Comparison of ENCODE assay signal across 9 mouse cellular contexts in genomic region chr4:134102742-134103119, GRCm38 (mm10). TPM values are rescaled to one million over a fixed set of nuclear protein-coding genes. Genes with fewer than 3 reads are reported as not detected.
DNase-seq lines count a peak whose midpoint lies in the region; ATAC-seq and TF ChIP-seq lines count a peak whose summit lies in the region.
"Had no signal": no experiment of that assay in that cellular context is flagged by ENCODE, and none has a peak within 500 bp of the region (broad histone marks: within the 10 kb centered on the region; RNA-seq: fewer than 3 reads in every experiment).

No protein-coding gene starts in this region.

- peak overlapping the region; percentile 67 for H3K9ac ChIP-seq in liver, embryonic 11.5 days (ENCODE audit: low read depth, low read length)
- peak overlapping the region; percentile 72 for H3K9ac ChIP-seq in stomach, embryonic 16.5 days (ENCODE audit: low read length)

- H3K27me3 ChIP-seq in cerebellum, adult 2 months (ENCODE audit: control insufficient read depth, insufficient read depth, low read length): no peaks in the 10 kb centered on the region
- no peaks in the 10 kb centered on the region for H3K27me3 ChIP-seq in testis, adult 2 months (ENCODE audit: control insufficient read depth, insufficient read depth, low read length)
- no peaks in the 10 kb centered on the region for H3K27me3 ChIP-seq in liver, embryonic 11.5 days (replicated peaks; ENCODE audit: control insufficient read depth, insufficient read depth, low read length)
- no peaks in the 10 kb centered on the region for H3K27me3 ChIP-seq in stomach, embryonic 16.5 days (ENCODE audit: control insufficient read depth, insufficient read depth, low read length)

- DNase-seq in cerebellum, adult 2 months: no peak
- no peak for DNase-seq in cerebellum, adult 9-10 months
- no peak for DNase-seq in testis, postnatal 14 days (ENCODE audit: low spot score)
- no peak for DNase-seq in liver, embryonic 11.5 days (ENCODE audit: low spot score)
- no peak for DNase-seq in gastrocnemius, postnatal 25 days

- H3K36me3 ChIP-seq in testis, adult 2 months (ENCODE audit: control insufficient read depth, insufficient read depth, low read length): no peaks in the 10 kb centered on the region
- H3K36me3 ChIP-seq in liver, embryonic 11.5 days (ENCODE audit: control insufficient read depth, insufficient read depth, low read length): no peaks in the 10 kb centered on the region
- no peaks in the 10 kb centered on the region for H3K36me3 ChIP-seq in stomach, embryonic 16.5 days (ENCODE audit: control insufficient read depth, insufficient read depth, low read length)

- no peaks in the 10 kb centered on the region for H3K4me1 ChIP-seq in cerebellum, adult 2 months (ENCODE audit: control insufficient read depth, insufficient read depth, low read length)
- no peaks in the 10 kb centered on the region; the same call in 1 of the 2 replicates for H3K4me1 ChIP-seq in testis, adult 2 months (ENCODE audit: control insufficient read depth, insufficient read depth, low read length)
- H3K4me1 ChIP-seq in liver, embryonic 11.5 days (replicated peaks; ENCODE audit: control insufficient read depth, insufficient read depth, low read length): peaks cover 14% of the 10 kb centered on the region
- H3K4me1 ChIP-seq in stomach, embryonic 16.5 days (ENCODE audit: control insufficient read depth, insufficient read depth, low read length): peaks cover 4% of the 10 kb centered on the region; the same call in 1 of the 2 replicates

- peak overlapping the region; percentile 82 for H3K4me3 ChIP-seq in cerebellum, adult 2 months (replicated peaks; ENCODE audit: insufficient read depth, low read depth, low read length)
- H3K4me3 ChIP-seq in testis, adult 2 months (ENCODE audit: control insufficient read depth, low read depth, low read length): peak overlapping the region; percentile 93
- peak overlapping the region; percentile 68 for H3K4me3 ChIP-seq in liver, embryonic 11.5 days (ENCODE audit: low read depth, low read length)
- peak overlapping the region; percentile 73 for H3K4me3 ChIP-seq in stomach, embryonic 16.5 days (replicated peaks; ENCODE audit: low read length)

- ATAC-seq in liver, embryonic 11.5 days (replicated peaks; ENCODE audit: low FRiP score): peak; percentile 68
- no peak; the same call in 1 of the 2 replicates for ATAC-seq in stomach, embryonic 16.5 days (ENCODE audit: insufficient read depth, low FRiP score)
- ATAC-seq in monocyte, adult 5-6 weeks (replicated peaks; ENCODE audit: insufficient number of reproducible peaks, low FRiP score, low TSS enrichment, poor library complexity, severe bottlenecking): no peak

- no peaks in the 10 kb centered on the region for H3K9me3 ChIP-seq in liver, embryonic 11.5 days (ENCODE audit: control insufficient read depth, low read length)
- H3K9me3 ChIP-seq in stomach, embryonic 16.5 days (replicated peaks; ENCODE audit: control insufficient read depth, low read length): no peaks in the 10 kb centered on the region

- H3K4me2 ChIP-seq in liver, embryonic 11.5 days: peak overlapping the region; percentile 81
- peak overlapping the region; percentile 58 for H3K4me2 ChIP-seq in stomach, embryonic 16.5 days (ENCODE audit: low read depth, low read length)

- H3K27ac ChIP-seq in cerebellum, adult 2 months (ENCODE audit: insufficient read depth, low read length): no peak overlapping the region
- H3K27ac ChIP-seq in testis, adult 2 months (ENCODE audit: control insufficient read depth, insufficient read depth, low read depth, low read length): peak overlapping the region; percentile 82
- 0 out of 2 replicates have a peak overlapping the region, but pooled peaks have one; percentile 17 for H3K27ac ChIP-seq in liver, embryonic 11.5 days (ENCODE audit: low read depth, low read length)
- no peak overlapping the region for H3K27ac ChIP-seq in stomach, embryonic 16.5 days (ENCODE audit: low read length)

- TF ChIP-seq POLR2A in cerebellum, adult 2 months (IDR thresholded peaks at IDR 0.05; ENCODE audit: borderline replicate concordance, insufficient read depth, low read length): no peak
- no peak for TF ChIP-seq POLR2A in testis, adult 2 months (IDR thresholded peaks at IDR 0.05; ENCODE audit: control insufficient read depth, low read depth, low read length)

- WGBS in cerebellum, adult 2 months: 3% methylated on average over 21 of the region's 21 CpGs
- 3% methylated on average over 21 of the region's 21 CpGs for WGBS in liver, embryonic 11.5 days
- WGBS in stomach, embryonic 16.5 days: 5% methylated on average over 21 of the region's 21 CpGs

- TF ChIP-seq CTCF in cerebellum, adult 2 months (IDR thresholded peaks at IDR 0.05; ENCODE audit: borderline replicate concordance, insufficient read depth, low read depth, low read length): no peak
- no peak for TF ChIP-seq CTCF in testis, adult 2 months (IDR thresholded peaks at IDR 0.05; ENCODE audit: control insufficient read depth, insufficient read depth, insufficient replicate concordance, low read depth, low read length)

RNA-seq across cellular contexts. Expression of gene Ubxn11, which starts 0.4 kb away (rescaled TPM):
- 14.8 and 15.0 TPM in 2 replicates for polyA plus RNA-seq in cerebellum, adult 2 months (2012; rRNA removed)
- 457 and 483 TPM in 2 replicates for polyA plus RNA-seq in testis, adult 2 months (2012; rRNA removed)
- 5.6 and 7.0 TPM in 2 replicates for polyA plus RNA-seq in liver, embryonic 11.5 days (2014; fragmentation: Nextera tagmentation; extraction: Ambion mirVana)
- 6.4 and 7.0 TPM in 2 replicates for polyA plus RNA-seq in stomach, embryonic 16.5 days (2015; fragmentation: Nextera tagmentation; extraction: Ambion mirVana)
- 1 to 10 TPM; 1.0 to 1.3 TPM for total RNA-seq in gastrocnemius, postnatal 25 days (2021)
- 8.5 to 13.7 TPM (median 10.6 TPM) in 3 replicates for total RNA-seq in monocyte, adult 5-6 weeks (2017)

RNA-seq across cellular contexts. Expression of gene Cd52, which starts 7.8 kb away (rescaled TPM):
- polyA plus RNA-seq in cerebellum, adult 2 months (2012; rRNA removed): 2.6 and 2.8 TPM in 2 replicates
- 2.0 and 660 TPM in 2 replicates for polyA plus RNA-seq in testis, adult 2 months (2012; rRNA removed)
- polyA plus RNA-seq in liver, embryonic 11.5 days (2014; fragmentation: Nextera tagmentation; extraction: Ambion mirVana): 16.4 TPM in 2 replicates
- polyA plus RNA-seq in stomach, embryonic 16.5 days (2015; fragmentation: Nextera tagmentation; extraction: Ambion mirVana): 25.8 and 44.2 TPM in 2 replicates
- 1 to 10 TPM in 1 of 2 experiments, under 1 TPM in 1; 0.61 to 1.2 TPM for total RNA-seq in gastrocnemius, postnatal 25 days (2021)
- total RNA-seq in monocyte, adult 5-6 weeks (2017): 1,277 to 1,906 TPM (median 1,626 TPM) in 3 replicates

RNA-seq across cellular contexts. Expression of gene Sh3bgrl3, which starts 25.9 kb away (rescaled TPM):
- polyA plus RNA-seq in cerebellum, adult 2 months (2012; rRNA removed): 238 and 258 TPM in 2 replicates
- polyA plus RNA-seq in testis, adult 2 months (2012; rRNA removed): 85.6 and 157 TPM in 2 replicates
- 257 and 281 TPM in 2 replicates for polyA plus RNA-seq in liver, embryonic 11.5 days (2014; fragmentation: Nextera tagmentation; extraction: Ambion mirVana)
- polyA plus RNA-seq in stomach, embryonic 16.5 days (2015; fragmentation: Nextera tagmentation; extraction: Ambion mirVana): 397 and 438 TPM in 2 replicates
- total RNA-seq in gastrocnemius, postnatal 25 days (2021): 10 to 100 TPM; 19.1 to 26.6 TPM
- 320 to 400 TPM (median 328 TPM) in 3 replicates for total RNA-seq in monocyte, adult 5-6 weeks (2017)

RNA-seq across cellular contexts. Expression of gene Crybg2, which starts 42.1 kb away (rescaled TPM):
- 0.65 and 0.89 TPM in 2 replicates for polyA plus RNA-seq in cerebellum, adult 2 months (2012; rRNA removed)
- polyA plus RNA-seq in testis, adult 2 months (2012; rRNA removed): 2.3 and 2.4 TPM in 2 replicates
- 1.2 and 1.7 TPM in 2 replicates for polyA plus RNA-seq in liver, embryonic 11.5 days (2014; fragmentation: Nextera tagmentation; extraction: Ambion mirVana)
- 19.3 and 26.8 TPM in 2 replicates for polyA plus RNA-seq in stomach, embryonic 16.5 days (2015; fragmentation: Nextera tagmentation; extraction: Ambion mirVana)
- not detected for total RNA-seq in gastrocnemius, postnatal 25 days (2021)
- 0.48 to 3.1 TPM (median 0.64 TPM) in 3 replicates for total RNA-seq in monocyte, adult 5-6 weeks (2017)

RNA-seq across cellular contexts. Expression of gene Zfp683, which starts 49.1 kb away (rescaled TPM):
- not detected in 2 replicates for polyA plus RNA-seq in cerebellum, adult 2 months (2012; rRNA removed)
- 0.11 TPM in 2 replicates for polyA plus RNA-seq in testis, adult 2 months (2012; rRNA removed)
- polyA plus RNA-seq in liver, embryonic 11.5 days (2014; fragmentation: Nextera tagmentation; extraction: Ambion mirVana): not detected in 2 replicates
- polyA plus RNA-seq in stomach, embryonic 16.5 days (2015; fragmentation: Nextera tagmentation; extraction: Ambion mirVana): not detected in 2 replicates
- not detected for total RNA-seq in gastrocnemius, postnatal 25 days (2021)
- total RNA-seq in monocyte, adult 5-6 weeks (2017): 0.64 TPM in 1 of 3 replicates, not detected in the others
- total RNA-seq: hematopoietic stem cell, adult 5-6 weeks had no signal

Comparison
In these comparisons a context has a peak if more than half of its experiments do, and no peak if none do; other contexts are left out.
1. H3K27ac ChIP-seq: peak in testis, adult 2 months (single experiment) and liver, embryonic 11.5 days (single experiment); none in cerebellum, adult 2 months (single experiment) and stomach, embryonic 16.5 days (single experiment).
2. RNA of gene Ubxn11, which starts 0.4 kb away (polyA plus RNA-seq): 457 to 483 TPM in testis, adult 2 months; 14.8 to 15.0 TPM in cerebellum, adult 2 months, 6.4 to 7.0 TPM in stomach, embryonic 16.5 days and 5.6 to 7.0 TPM in liver, embryonic 11.5 days; every median in the first group is over 10 times any median in the second.
3. Peak in every context shown above with its lines, with median percentiles within 50 percentile points of each other: H3K4me3 ChIP-seq.